Mouse (Mus musculus) monocyte, adult 2 months (primary cell): ENCODE data around the gene Hspb2.

ENCODE experiments used
- DNase-seq, 2 experiments: peaks; one replicate each; pipeline ENCODE4 v3.0.0; 2022; ENCODE audit warnings: low spot score in 2 of 2, low read depth in 1 of 2

Gene Hspb2

DNA sequence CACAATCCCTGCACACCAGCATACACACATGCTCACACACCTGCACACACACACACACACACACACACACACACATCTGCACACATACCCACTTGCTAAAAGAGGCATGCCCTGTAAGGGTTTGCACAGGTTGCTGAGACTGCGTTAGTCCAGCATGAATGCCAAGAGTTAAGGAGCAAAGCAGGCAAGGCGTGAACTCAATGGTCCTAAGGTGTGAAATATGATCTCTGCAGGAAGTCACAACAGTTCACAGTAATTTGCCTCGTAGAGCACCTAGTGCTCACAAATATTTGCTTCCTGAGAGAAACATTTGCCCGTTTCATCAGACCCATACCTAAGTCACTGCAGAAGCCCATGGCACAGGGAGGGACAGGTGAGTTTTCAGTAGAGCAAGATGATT is 38.0 kb downstream of the Hspb2 start:
- no peak for DNase-seq

DNA sequence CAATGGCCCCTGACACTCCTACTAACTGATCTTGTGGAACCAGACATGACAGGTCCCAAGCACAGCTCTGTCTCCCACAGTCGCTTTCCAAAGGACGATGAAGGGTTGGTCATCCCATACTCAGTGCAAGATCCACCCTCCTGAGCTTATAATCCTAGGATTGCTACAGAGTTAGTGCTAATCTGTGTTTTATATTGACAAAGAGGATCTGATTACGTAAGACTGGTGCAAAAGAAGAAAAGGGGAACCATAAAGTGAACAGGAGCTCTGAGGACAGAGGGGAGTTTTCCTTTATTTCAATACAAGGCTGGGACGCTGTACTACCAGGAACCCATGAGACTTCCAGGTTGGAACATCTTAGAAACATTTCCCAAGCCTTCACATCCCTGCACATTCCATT is 40.8 kb downstream of the Hspb2 start:
- no peak for DNase-seq

DNA sequence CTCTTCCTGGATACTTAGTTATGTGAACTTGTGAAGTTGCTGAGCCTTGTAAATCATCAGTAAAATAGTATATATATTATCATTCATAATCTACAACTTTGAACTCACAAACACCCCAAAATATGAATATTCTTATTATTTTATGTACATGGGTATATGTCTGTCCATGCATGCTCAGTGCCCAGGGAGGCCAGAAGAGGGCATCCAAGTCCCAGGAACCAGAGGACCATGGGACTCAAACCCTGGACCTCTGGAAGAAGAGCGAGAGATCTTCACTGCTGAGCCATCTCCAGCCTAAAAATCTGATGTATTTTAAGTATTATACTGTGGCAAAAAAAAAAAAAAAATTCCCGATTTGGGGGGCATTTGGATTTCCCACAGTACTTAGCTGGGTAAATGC is 43.0 kb downstream of the Hspb2 start:
- no peak for DNase-seq

DNA sequence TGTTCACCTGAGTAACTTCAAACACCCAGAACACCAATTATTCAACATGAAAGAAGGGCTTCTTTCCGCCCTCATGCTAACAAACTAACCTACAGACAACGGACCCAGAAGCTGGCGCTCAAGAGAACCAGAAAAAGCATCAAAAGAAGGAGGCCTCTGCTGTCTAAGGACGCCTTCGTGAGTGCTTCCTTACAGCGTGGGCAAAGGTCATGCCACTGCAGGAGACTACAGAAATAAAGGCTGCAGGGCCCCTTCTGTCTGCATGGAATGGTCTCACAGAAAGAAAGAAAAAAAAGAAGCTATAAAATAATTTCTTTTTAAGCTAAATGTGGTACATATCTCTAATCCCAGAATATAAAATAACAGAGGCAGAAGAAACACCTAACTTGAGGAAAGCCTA is 47.2 kb downstream of the Hspb2 start:
- DNase-seq = no peak
